In the genomic region with DNA sequence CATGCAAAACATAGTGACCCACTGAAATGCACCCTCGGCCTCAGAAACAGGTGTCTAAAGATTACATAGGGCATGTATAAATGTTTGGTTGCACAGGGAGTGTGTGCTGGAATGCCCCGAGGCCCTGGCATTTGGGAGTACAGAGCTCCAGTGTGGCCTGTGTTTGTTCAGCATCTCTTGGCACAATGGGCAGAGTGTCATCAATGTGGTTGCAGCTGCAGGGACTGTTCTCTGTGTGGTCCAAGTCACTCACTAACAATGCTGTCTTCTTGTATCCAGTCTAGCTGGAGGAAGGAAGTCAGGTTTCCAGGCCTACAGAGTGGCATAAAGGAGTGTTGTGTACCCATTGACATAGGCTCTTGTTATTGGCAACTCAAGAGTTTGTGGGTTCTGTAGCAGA, we compare ENCODE assay signal across 28 mouse cellular contexts. TPM values are rescaled to one million over a fixed set of nuclear protein-coding genes. Genes with fewer than 3 reads are reported as not detected.
DNase-seq lines count a peak whose midpoint lies in the region; ATAC-seq and TF ChIP-seq lines count a peak whose summit lies in the region.
"Had no signal": no experiment of that assay in that cellular context is flagged by ENCODE, and none has a peak within 500 bp of the region (broad histone marks: within the 10 kb centered on the region; RNA-seq: fewer than 3 reads in every experiment).

No protein-coding gene starts in this region.

- H3K9me3 ChIP-seq in forebrain, postnatal 0 days (ENCODE audit: low read length): no peaks in the 10 kb centered on the region
- no peaks in the 10 kb centered on the region for H3K9me3 ChIP-seq in forebrain, embryonic 15.5 days
- H3K9me3 ChIP-seq in hindbrain, postnatal 0 days (ENCODE audit: low read length): no peaks in the 10 kb centered on the region
- no peaks in the 10 kb centered on the region for H3K9me3 ChIP-seq in hindbrain, embryonic 12.5 days (replicated peaks)
- H3K9me3 ChIP-seq: forebrain, embryonic 13.5 days; intestine, embryonic 15.5 days; limb, embryonic 10.5 days; limb, embryonic 15.5 days; liver, embryonic 13.5 days; neural tube, embryonic 15.5 days had no signal

- H3K27me3 ChIP-seq in forebrain, postnatal 0 days (ENCODE audit: insufficient read depth, low read length): no peaks in the 10 kb centered on the region
- H3K27me3 ChIP-seq in forebrain, embryonic 15.5 days: no peaks in the 10 kb centered on the region
- no peaks in the 10 kb centered on the region for H3K27me3 ChIP-seq in hindbrain, postnatal 0 days (ENCODE audit: insufficient read depth, low read length)
- no peaks in the 10 kb centered on the region for H3K27me3 ChIP-seq in hindbrain, embryonic 12.5 days
- H3K27me3 ChIP-seq: CH12.LX; forebrain, embryonic 13.5 days; intestine, embryonic 15.5 days; limb, embryonic 15.5 days; liver, embryonic 13.5 days; neural tube, embryonic 15.5 days had no signal

- no peak overlapping the region for H3K9ac ChIP-seq in forebrain, postnatal 0 days
- no peak overlapping the region for H3K9ac ChIP-seq in forebrain, embryonic 15.5 days (replicated peaks)
- H3K9ac ChIP-seq in hindbrain, postnatal 0 days (replicated peaks; ENCODE audit: low read length): no peak overlapping the region
- H3K9ac ChIP-seq in hindbrain, embryonic 12.5 days: no peak overlapping the region; the same call in 1 of the 2 replicates
- H3K9ac ChIP-seq: forebrain, embryonic 13.5 days; hindbrain, embryonic 14.5 days; intestine, embryonic 15.5 days; limb, embryonic 15.5 days; liver, embryonic 13.5 days; neural tube, embryonic 15.5 days had no signal

- no peak for DNase-seq in forebrain, postnatal 0 days
- no peak for DNase-seq in hindbrain, postnatal 0 days (ENCODE audit: low spot score)
- peak; percentile 16 to 36 for DNase-seq in left cerebral cortex, postnatal 14 days (ENCODE audit: low spot score in 2 of 2)
- no peak for DNase-seq in left cerebral cortex, adult 18-20 months (ENCODE audit: low spot score in 2 of 2)
- DNase-seq in layer of hippocampus, postnatal 36 days: peak; percentile 15 to 32
- DNase-seq in right cerebral cortex, postnatal 36 days (ENCODE audit: low spot score in 2 of 2): no peak
- DNase-seq: adrenal gland, adult 8-10 months; cerebellum, adult 11 months; cerebellum, adult 9-10 months; cerebellum, postnatal 36 days; heart, postnatal 14 days; kidney, adult 2 months; kidney, postnatal 4 days; liver, embryonic 13.5 days; lung, adult 2 months; lung, postnatal 10 days; midbrain, embryonic 14.5 days had no signal

- H3K4me1 ChIP-seq in forebrain, postnatal 0 days (ENCODE audit: insufficient read depth): no peaks in the 10 kb centered on the region
- no peaks in the 10 kb centered on the region for H3K4me1 ChIP-seq in forebrain, embryonic 15.5 days
- H3K4me1 ChIP-seq in hindbrain, postnatal 0 days (ENCODE audit: insufficient read depth, low read length): no peaks in the 10 kb centered on the region
- H3K4me1 ChIP-seq in hindbrain, embryonic 12.5 days: no peaks in the 10 kb centered on the region
- H3K4me1 ChIP-seq: forebrain, embryonic 13.5 days; intestine, embryonic 15.5 days; limb, embryonic 10.5 days; limb, embryonic 15.5 days; liver, embryonic 13.5 days; neural tube, embryonic 15.5 days had no signal

- 79% methylated on average over 2 of the region's 2 CpGs for WGBS in forebrain, postnatal 0 days
- WGBS in forebrain, embryonic 15.5 days: 81% methylated on average over 2 of the region's 2 CpGs
- WGBS in hindbrain, postnatal 0 days: 70% methylated on average over 2 of the region's 2 CpGs
- WGBS in hindbrain, embryonic 12.5 days: 78% methylated on average over 2 of the region's 2 CpGs

- peaks cover 23% of the 10 kb centered on the region for H3K36me3 ChIP-seq in forebrain, postnatal 0 days (ENCODE audit: insufficient read depth)
- H3K36me3 ChIP-seq in forebrain, embryonic 15.5 days: peaks cover 11% of the 10 kb centered on the region
- H3K36me3 ChIP-seq in hindbrain, postnatal 0 days (ENCODE audit: insufficient read depth, low read length): no peaks in the 10 kb centered on the region; the same call in 1 of the 2 replicates
- peaks cover 14% of the 10 kb centered on the region for H3K36me3 ChIP-seq in hindbrain, embryonic 12.5 days
- H3K36me3 ChIP-seq: intestine, embryonic 15.5 days; limb, embryonic 10.5 days; limb, embryonic 15.5 days; liver, embryonic 13.5 days had no signal

- intact Hi-C loops in left cerebral cortex, postnatal 14 days (cut with DNase I): no loop called here

- no peak for TF ChIP-seq CTCF in forebrain, postnatal 0 days (IDR thresholded peaks at IDR 0.05; ENCODE audit: low read depth)
- no peak for TF ChIP-seq CTCF in hindbrain, postnatal 0 days (IDR thresholded peaks at IDR 0.05; ENCODE audit: low read depth)

- H3K4me2 ChIP-seq in forebrain, postnatal 0 days (ENCODE audit: low read depth): no peak overlapping the region
- H3K4me2 ChIP-seq in forebrain, embryonic 15.5 days (replicated peaks): no peak overlapping the region
- H3K4me2 ChIP-seq in hindbrain, postnatal 0 days (ENCODE audit: low read depth, low read length): no peak overlapping the region
- no peak overlapping the region for H3K4me2 ChIP-seq in hindbrain, embryonic 12.5 days (replicated peaks)
- H3K4me2 ChIP-seq: forebrain, embryonic 13.5 days; hindbrain, embryonic 14.5 days; intestine, embryonic 15.5 days; limb, embryonic 15.5 days; liver, embryonic 13.5 days; neural tube, embryonic 15.5 days had no signal

- ATAC-seq in forebrain, postnatal 0 days: peak; percentile 64
- no peak for ATAC-seq in forebrain, embryonic 15.5 days (replicated peaks)
- peak; percentile 83 for ATAC-seq in hindbrain, postnatal 0 days
- no peak for ATAC-seq in hindbrain, embryonic 12.5 days (ENCODE audit: low FRiP score)
- ATAC-seq: forebrain, embryonic 13.5 days; intestine, embryonic 15.5 days had no signal

- H3K4me3 ChIP-seq in forebrain, postnatal 0 days (ENCODE audit: low read depth, low read length): no peak overlapping the region
- H3K4me3 ChIP-seq in forebrain, embryonic 15.5 days: no peak overlapping the region
- H3K4me3 ChIP-seq in hindbrain, postnatal 0 days (ENCODE audit: low read length): no peak overlapping the region
- no peak overlapping the region for H3K4me3 ChIP-seq in hindbrain, embryonic 12.5 days
- H3K4me3 ChIP-seq: forebrain, embryonic 13.5 days; intestine, embryonic 15.5 days; limb, embryonic 10.5 days; limb, embryonic 15.5 days; liver, embryonic 13.5 days; neural tube, embryonic 15.5 days had no signal

- H3K27ac ChIP-seq in forebrain, postnatal 0 days (ENCODE audit: low read depth, low read length): no peak overlapping the region
- no peak overlapping the region for H3K27ac ChIP-seq in forebrain, embryonic 15.5 days (replicated peaks)
- H3K27ac ChIP-seq in hindbrain, postnatal 0 days: no peak overlapping the region
- no peak overlapping the region for H3K27ac ChIP-seq in hindbrain, embryonic 12.5 days
- H3K27ac ChIP-seq: forebrain, embryonic 13.5 days; hindbrain, embryonic 14.5 days; intestine, embryonic 15.5 days; kidney, postnatal 0 days; limb, embryonic 10.5 days; limb, embryonic 15.5 days; liver, embryonic 13.5 days; macrophage; neural tube, embryonic 15.5 days had no signal

RNA-seq across cellular contexts. Expression of gene Lrp11, which starts 15.6 kb away (rescaled TPM):
- 113 and 115 TPM in 2 replicates for total RNA-seq in forebrain, postnatal 0 days (2014; rRNA removed)
- polyA plus RNA-seq in forebrain, postnatal 0 days (2015; fragmentation: Nextera tagmentation; extraction: Ambion mirVana): 54.4 and 57.8 TPM in 2 replicates
- 41.6 and 43.6 TPM in 2 replicates for polyA plus RNA-seq in forebrain, embryonic 15.5 days (2015; fragmentation: Nextera tagmentation; extraction: Ambion mirVana)
- 162 and 204 TPM in 2 replicates for total RNA-seq in hindbrain, postnatal 0 days (2014; rRNA removed)
- 55.4 and 56.1 TPM in 2 replicates for polyA plus RNA-seq in hindbrain, postnatal 0 days (2015; fragmentation: Nextera tagmentation; extraction: Ambion mirVana)
- polyA plus RNA-seq in hindbrain, embryonic 12.5 days (2016; fragmentation: Nextera tagmentation; extraction: Ambion mirVana): 17.7 and 19.3 TPM in 2 replicates
- 100 to 1,000 TPM; 133 to 139 TPM for total RNA-seq in left cerebral cortex, postnatal 14 days (2021)
- 100 to 1,000 TPM; 154 to 165 TPM for total RNA-seq in left cerebral cortex, adult 18-20 months (2021)
- 100 to 1,000 TPM; 195 to 210 TPM for total RNA-seq in layer of hippocampus, postnatal 36 days (2021)

Comparison
In these comparisons a context has a peak if more than half of its experiments do, and no peak if none do; other contexts are left out.
1. ATAC-seq: peak in forebrain, postnatal 0 days (single experiment) and hindbrain, postnatal 0 days (single experiment); none in forebrain, embryonic 15.5 days (single experiment) and hindbrain, embryonic 12.5 days (single experiment).
2. DNase-seq: peak in left cerebral cortex, postnatal 14 days (2 of 2) and layer of hippocampus, postnatal 36 days (2 of 2); none in forebrain, postnatal 0 days (single experiment), hindbrain, postnatal 0 days (single experiment), left cerebral cortex, adult 18-20 months (0 of 2) and right cerebral cortex, postnatal 36 days (0 of 2).